Mouse (Mus musculus) lung, postnatal 14 days (tissue): ENCODE results near the gene Tvp23a.

Source experiments
- DNase-seq: peaks from one replicate; pipeline ENCODE4 v3.0.0; 2021

The Tvp23a gene

DNA sequence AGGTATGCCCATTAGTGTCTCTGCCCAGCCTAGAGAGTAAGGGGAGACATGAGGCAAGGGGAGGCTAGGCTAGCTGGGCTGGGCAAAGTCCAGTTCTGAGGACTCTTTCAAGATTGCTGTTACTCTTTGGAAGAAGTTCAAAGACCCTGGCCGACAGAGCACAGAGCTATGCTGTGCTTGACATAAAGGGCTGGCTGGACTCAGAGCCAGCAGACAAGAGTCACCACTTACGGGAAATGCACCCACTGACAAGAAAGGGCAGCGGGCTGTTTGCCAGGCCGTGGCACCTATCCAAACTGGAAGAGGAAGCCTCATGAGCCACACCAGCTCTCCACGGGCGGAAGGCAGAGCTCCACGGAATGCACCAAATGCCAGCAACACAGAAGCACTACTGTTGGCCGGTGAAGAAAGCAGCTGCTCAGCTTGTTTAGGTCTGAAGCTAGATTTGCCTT is 5.3 kb upstream of the Tvp23a start:
- DNase-seq, result peak; percentile 97

DNA sequence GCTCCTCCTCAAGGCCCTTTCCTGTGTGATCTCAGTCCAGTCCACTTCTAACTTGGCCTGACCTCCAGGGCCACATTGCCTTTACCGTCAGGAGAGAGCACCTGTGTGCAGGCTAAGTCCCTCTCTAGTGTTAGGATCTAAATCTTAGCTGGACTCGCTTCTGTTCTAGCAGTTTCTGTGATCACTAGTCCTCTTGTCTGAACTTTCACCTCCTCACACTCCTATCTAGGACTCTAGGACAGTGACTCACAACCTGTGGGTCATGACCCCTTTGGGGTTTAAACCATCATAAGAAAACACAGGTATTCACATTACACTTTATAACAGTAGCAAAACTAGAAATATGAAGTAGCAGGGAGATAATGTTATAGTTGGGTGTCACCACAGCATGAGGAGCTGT is 4.7 kb upstream of the Tvp23a start:
- no peak for DNase-seq

DNA sequence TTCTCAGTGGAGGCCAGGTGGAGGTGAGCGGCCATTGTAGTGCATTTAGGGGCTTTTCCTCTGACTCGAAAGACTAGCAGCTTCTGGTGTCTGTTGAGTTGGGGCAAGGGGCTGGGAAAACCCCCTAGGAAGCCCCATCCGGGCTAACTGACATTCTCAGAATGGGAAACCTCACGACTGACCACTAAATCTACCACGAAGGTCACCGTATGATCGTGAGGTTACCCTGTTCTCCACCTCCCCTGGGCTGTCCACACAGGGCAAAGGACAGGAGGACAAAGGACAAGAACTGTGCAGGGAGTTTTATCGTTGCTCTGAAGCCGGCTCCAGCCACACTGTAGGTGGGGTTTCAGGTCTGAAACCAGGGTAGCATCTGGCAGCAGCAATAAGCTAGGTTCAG is 1.8 kb upstream of the Tvp23a start:
- DNase-seq, result no peak

DNA sequence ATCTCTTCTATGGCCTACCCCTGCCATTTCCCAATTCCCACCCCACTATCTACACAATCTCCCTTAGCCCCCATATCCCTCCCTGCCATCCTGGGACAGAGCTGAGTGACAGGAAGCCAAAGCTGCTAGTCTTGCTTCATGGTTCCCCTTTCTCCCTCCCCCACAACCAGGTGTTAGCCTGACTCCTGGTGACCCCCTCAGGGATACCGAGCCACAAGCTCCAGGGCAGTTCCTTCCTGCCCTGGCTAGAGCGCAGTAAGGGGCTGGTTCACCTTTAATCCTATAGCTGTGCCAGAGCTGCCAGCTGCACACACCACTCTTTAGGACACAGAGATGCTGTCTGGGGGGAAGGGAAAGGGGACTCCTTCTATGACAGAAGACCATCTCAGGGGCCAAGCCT is 619 bp upstream of the Tvp23a start:
- DNase-seq, result no peak

DNA sequence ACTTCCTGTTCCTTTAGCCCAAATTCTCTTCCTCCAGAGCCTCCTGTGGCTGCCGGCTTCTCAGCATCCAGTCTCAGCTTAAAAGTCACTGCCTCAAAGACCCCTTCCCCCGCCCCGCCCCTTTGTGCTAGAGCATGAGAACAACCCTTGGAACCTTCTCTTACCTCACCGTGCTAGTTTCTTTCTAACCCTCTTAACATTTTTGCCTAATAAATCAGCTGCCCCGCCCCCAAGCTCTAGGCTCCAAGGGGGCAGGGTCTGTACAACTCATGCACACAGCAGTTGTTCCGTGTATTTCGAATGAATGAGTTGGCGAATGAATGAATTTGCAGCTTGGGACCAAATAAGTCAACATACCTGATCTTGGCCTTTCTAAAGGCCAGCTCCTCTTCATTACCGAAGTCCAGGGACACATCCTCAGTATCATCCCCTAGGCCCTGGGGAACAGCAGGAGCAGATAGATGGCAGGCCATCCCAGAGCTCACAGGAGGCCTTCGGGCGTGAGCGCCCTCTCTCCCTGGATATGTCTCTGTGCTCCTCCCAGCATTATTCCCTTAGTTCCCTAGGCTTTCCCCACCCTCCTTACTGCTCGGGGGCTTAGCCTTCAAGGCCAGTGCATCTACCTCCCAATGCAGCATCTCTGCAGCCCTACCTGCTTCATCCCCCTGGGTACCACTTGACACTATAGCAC is 444 bp downstream of the Tvp23a start:
- no peak for DNase-seq

DNA sequence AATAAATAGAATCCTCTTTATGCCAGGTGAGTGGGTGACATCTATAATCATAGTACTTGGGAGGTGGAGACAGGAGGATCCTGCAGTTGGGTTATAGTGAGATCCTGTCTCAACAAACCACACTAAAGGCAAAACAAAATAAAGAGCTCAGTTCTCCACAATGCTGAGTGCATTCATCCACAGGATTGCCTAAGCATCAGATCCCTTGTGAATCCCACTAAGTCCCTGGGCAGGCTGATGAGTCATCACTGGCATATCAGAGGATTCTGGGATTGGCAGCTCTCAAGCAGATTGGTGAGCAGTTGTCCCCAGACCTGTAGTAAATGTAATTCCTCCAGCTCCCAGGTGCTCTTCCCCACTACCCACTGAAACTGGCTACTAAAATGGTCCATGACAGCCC is 3.4 kb downstream of the Tvp23a start:
- DNase-seq, result no peak

DNA sequence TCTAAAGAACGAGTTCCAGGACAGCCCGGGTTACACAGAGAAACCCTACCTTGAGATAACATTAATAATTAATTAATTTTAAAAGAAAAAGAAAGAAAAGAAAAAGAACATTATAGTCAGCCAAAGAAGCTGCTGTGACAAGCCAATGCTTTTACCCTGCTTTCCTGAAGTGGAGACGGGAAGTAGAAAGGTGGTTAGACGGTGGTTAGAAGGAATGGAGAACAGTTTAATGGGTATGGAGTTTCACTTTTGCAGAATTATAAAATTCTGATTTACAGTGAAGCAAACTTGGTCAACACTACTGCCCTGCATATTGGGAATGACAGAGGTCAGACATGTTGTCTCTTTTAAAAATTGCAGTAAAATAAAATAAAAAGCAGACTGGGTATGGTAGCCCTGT is 5.4 kb downstream of the Tvp23a start:
- no peak for DNase-seq

DNA sequence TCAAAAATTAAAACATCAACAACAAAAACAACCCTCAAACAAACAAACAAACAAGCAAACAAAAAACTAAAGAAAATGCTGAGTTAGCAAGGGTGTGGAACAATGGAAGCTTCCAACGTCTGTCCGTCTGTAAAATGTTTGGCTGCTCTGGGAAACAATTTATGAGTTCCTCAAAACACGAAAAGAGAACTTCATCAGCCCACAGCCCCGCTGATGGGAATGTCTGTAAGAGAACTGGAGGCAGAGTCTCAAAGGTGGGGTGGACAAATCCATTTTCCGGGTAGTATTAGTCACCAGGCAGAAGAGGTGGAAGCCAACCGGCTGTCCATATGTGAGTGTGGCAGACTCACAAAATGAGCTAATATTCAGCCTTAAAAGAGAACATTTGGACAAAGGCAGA is 5.8 kb downstream of the Tvp23a start:
- DNase-seq, result no peak

DNA sequence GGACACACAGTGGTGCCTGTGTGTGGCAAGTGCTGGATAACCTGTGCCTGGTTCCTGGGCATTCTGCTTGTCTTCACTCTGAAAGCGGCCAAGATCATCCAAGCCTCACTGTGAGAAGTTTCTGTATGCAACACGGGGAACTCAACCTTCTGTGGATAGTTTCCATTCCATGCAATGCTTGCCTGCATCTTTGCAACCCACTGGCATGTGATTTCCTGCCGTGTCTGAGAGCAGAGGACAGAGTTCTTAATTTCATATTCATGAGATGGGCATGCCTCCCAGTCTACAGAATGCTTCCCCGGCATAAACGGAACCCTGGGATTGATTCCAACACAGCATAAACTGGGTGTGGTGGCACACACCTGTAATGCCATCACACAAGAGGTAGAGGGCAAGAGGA is 9.1 kb downstream of the Tvp23a start:
- no peak for DNase-seq

DNA sequence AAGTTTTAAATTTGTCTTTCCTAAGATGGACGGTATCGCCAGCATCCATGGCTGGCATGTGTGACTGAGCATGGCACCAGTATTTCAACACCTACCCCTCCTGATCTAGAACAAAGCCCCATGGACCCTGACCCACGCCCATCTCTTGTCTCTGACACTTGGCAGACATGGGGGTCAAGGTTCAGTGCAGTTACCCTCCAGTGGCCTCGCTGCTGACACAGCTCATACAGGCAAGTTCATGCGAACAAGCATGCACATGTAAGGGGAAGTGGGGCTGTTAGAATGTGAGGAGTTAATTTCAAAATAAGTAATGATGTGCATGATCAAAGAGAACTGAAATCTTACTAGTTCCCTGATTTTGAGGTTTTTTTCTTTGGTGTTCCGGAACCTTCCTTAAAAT is 11.0 kb downstream of the Tvp23a start:
- no peak for DNase-seq

DNA sequence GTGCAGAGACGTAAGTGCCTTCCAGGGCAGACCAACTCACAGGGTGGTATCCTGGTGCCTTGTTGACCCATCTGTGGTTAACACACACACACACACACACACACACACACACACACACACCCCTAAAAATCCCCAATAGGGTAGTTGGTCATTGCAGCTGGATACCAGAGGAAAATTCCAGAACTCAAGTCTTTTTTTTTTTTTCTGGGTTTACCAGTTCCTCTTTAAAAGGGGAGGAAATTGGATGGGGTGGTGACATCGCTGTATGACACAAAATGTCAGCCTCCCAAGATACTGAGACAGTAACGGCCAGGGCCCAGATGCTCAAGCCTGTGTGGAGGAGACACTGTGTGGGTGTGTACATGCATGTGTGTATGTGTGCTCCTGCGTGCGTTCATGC is 13.8 kb downstream of the Tvp23a start:
- no peak for DNase-seq

DNA sequence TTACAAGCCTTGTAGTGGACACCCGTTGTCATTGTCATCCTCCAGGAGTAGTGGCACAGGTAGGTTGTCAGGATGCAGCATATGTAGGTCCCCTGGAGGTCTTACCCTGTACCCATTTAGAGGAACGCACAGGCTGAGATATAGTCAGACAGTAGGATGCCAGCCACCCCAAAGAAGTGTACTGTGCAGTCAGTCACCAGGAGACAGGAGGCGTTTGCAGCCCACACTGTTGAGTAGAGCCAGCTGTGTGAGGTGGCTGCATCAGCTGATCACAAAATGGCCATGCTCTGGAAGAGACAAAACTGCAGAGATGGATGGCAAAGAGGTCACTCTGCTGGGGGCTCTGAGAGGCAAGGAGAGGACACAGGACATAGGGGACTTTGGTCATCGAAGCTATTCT is 14.8 kb downstream of the Tvp23a start:
- DNase-seq, result no peak

DNA sequence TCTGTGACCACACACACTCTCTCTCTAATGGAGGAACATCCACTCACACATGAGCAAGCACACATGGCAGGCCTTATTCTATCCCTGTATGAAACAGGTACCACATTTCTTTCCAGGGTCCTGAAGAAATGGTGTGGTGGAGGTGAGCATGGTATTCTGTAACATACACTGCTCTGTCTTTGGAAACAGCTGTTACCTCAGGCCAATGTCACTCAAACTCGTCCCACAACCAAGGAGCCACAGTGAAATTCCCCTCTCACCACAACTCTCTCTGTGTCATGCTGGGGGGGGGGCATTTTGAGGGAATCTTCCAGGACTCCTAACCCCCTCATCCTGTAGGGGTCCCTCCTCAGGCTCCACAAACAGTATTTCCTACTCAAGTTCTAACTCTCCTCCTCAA is 15.3 kb downstream of the Tvp23a start:
- DNase-seq, result no peak

DNA sequence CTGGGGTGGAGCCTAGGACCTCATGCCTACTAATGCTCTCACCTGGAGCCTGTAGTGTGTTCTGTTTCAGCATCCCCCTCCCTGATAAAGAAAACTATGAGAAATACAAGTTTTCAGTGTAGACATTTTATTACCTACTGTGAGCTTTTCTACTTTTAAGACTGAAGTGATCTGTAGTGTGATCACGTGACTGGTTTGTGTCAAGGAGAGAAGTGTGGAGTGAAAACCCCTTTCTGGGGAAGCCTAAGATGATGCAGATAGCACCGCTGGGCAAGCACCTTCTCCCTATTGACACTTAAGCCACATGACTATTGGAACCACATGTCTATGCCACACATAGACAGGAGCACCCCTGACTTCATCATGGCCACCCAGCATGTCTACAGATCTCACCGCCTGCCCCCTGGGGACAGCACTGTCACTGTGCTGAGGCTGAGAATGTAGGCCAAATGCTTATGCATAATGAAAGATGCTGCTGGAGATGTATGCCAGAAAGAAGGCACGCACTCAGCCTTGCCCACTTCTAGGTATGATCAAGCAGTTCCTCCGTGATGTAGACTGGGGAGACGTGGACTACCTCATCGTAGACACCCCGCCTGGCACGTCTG is 26.6 kb downstream of the Tvp23a start:
- DNase-seq, result no peak

DNA sequence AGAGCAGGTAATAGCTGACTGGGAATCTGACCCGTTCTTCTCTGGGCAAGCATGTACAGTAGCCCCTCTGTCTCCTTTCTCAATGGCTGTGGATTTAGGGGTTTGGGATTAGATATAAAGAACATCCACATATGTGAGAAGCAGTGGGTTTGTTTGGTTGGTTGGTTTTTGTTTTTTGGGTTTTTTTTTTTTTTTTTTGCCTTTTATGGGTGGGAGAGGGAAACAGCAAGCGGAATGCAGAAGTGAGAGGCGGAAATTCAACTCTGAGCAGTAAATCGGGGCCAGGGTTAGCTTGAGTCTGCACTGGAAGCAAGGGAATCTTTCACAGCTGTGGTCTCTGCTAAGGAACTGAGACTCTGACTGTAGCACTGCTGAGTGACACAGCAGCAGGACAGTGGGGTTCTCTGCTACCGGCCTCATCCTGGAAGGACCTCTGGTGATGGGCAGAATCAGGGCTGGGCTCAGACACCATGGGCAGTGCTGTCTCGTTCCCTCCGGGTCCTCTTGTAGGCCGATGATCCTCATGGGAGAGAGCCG is 29.4 kb downstream of the Tvp23a start:
- no peak for DNase-seq

DNA sequence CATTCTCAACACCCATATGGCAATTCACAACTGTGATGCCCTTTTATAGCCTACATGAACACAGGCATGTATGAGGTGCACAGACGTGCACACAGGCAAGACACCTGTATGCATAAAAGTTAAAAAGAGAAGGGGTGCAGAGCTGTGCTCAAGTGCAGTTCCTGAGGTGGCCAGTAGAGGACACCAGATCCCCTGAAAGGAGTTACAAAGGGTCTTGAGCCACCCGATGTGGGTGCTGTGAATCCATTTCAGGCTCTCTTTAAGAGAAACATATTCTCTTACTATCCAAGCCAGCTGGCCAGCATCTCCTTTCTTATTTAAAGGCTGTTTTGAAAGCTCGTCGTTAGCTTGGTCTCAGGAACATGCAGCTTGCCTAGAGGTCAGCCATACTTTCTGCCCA is 30.3 kb downstream of the Tvp23a start:
- DNase-seq, result no peak

DNA sequence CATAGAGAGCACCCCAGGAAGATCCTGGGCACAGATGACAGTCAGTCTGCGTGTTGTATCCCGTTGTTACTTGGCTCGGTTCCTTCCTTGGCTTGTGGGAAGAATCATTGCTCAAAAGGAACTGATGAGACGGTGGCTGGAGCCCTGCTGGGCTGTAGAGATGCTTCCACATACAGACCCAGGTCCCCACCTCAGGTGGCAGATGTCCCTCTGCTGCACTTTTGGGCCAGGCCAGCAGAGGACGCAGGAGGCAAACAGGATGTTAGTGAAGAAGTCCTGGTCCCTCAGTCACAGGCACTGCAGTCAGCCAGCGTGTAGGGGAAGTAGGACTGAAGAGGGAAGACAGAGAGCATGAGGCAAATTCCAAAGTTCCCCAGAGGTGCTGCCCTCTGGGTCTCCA is 31.2 kb downstream of the Tvp23a start:
- peak; percentile 40 for DNase-seq

DNA sequence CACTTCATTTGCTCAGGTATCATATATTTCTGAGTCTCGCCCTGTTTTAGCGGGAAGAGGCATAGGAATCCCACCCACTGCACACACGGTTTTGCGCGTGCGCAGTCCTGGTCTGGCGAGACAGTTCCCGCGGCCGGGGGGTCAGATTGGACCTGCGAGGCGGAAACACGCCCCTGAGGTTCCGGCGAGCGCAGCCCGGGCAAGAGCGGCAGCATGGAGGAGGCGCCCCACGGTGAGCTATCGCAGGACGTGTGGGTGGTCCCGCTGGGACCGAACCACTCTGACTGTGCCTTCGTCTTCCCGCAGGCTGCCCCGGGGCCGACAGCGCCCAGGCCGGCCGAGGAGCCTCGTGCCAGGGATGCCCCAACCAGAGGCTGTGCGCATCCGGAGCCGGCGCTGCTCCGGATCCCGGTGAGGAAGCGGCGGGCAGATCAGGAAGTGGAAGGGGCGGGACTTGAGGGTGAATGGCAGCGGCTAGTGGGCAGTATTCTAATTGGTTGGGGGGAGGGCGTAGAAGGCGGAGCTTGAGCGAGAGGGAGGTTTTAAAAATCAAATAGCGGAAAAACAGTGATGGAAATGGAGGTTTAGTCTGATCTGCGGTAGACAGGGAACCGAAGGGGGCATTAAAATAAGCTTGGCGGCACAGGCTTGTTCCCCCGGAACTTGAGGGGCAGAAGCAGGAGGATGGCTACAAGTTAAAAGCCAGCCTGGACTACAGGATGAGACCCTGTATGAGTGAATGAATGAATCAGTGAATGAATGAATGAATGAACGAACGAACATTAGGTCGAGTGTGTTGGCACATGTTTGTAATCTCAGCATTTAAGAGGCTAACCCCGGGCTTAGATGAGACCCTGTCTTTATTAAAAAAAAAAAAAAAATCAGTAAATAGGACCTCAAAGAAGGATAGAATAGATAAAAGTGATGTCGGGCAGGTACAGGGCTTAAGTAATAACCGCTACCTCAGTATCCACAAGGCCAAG is 35.1 kb downstream of the Tvp23a start, which contains the start of gene Nubp1:
Gene Nubp1 (plus strand): TSS at position 185 of the 983 bp plus-strand sequence.
- peak; percentile 93 for DNase-seq

DNA sequence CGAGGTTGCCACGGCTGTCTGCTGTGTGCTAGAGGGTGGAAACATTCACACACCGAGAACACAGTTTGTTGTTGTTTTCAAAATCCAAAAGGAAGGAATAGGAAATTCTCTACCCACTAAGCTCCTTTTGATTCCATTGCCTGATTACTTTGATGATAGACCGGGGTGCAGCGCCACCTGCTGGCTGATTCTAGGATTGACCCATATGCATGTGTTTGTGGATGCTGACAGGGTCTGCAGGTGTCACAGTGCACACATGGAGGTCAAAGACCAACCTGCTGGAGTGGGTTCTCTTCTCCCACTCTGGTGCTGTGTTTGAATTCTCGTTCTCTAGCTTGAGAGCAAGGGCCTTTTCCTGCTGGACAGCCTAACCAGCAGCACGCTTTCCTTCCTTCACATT is 48.0 kb downstream of the Tvp23a start:
- DNase-seq, result peak; percentile 89

DNA sequence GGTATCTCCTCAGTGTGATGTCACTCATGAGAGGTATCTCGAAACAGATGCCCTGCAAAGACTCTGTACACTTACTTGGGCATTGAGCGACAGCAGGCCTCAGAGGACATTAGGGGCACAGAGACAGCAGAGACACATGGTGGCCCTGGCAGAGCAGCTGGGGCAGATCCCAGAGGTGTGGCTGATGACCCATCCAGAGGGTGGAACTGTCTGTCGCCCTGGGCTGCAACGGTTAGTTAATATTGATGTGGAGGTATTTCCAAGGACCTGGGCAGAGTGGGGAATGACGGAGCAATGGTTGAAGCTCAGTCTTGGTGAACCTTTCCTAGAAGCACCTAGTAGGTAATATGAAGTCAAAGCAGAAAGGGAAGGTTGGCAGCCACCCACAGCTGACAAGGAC is 48.4 kb downstream of the Tvp23a start:
- DNase-seq, result no peak

DNA sequence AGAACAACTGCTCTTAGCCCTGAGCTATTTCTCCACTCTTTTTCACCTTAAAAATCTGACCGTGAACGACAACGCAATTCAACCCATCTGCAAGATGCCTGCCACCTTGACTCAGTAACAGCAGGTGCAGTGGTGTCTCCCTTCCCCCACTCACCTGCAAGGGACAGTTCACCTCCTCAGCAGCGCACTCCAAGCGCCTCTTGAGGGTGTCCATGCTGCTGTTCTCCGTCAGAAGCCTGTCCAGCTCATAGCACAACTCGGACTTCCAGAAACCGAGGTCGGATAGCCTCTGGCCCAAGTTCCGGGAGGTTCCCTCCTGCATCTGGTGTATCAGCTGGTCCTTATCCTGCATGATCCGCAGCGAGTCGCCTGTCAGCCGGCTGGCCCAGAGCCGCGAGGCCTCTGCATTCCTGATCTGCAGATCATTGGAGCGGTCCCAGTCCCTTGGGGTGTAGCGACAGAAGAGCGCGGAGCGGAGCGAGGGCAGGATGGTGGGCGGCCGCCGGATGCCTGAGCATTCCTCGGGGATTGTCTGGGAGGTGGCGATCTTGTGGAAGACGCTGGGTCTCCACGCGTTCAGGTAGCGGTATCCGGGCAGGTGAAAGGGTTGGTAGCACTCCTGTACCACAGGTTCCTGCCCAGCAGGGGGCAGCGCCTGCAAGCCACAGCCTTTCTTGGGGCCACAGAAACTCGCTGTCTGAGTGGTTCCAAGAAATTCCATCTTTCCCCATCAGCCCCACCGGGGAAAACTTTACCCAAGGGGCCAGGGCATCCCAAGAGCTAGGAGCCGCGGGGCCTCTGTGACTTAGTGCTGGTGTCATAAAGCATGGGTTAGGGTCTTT is 52.2 kb downstream of the Tvp23a start, which contains the start of gene Tekt5:
Gene Tekt5 (minus strand): TSS at position 792 of the 842 bp plus-strand sequence.
- peak; percentile 67 for DNase-seq

DNA sequence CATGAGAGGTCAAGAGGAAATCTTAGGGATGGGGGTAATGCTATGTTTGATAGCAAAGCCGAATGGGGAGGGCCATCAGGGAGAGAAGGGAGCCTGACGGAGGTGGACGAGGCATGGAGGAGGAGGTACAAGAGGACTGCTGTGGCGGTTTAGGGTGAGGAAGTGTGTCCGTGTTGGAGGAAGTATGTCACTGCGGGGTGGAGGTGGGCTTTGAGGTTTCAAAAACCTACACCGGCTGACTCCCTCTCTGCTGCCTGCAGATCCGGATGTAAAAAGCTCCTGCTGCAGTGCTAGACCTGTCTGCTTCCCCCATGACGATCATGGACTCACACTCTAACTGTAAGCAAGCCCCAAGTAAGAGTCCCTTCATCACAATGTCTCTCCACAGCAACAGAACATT is 54.6 kb downstream of the Tvp23a start:
- no peak for DNase-seq
